Mouse (Mus musculus): Measurements from ENCODE around the gene Tlk2. TPM values are rescaled to one million over a fixed set of nuclear protein-coding genes. Genes with fewer than 3 reads are reported as not detected.

Tlk2 gene
- polyA plus RNA-seq (2017; shearing (Covaris generic)) = 24.1 TPM

GRCm38 (mm10) chr11:105178516-105178915 is at the start of gene Tlk2:
Gene Tlk2, plus strand, starts transcription at chr11:105178807.

DNA sequence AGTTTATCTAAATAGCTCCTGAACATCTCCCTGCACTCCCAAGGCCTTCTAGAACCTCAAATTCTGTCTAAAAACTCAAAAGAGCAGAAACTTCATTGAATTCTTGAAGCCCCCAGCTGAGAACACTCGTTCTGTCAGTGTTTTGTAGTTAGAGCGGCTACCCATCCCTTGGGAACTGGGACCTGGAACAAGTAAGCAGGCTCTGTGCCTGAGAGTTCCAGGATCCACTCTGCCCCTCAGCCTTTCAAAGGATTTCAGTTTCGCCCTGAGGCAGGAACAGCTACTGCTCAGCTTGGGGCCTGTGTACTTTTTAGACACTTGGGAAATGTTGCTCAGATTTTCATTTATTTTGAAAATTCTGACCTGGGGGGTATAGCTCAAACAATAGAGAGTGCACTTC is 32.0 kb upstream of the Tlk2 start, which contains the start of gene Gm10842:
Gene Gm10842, plus strand, starts transcription at position 301 of the 400 bp plus-strand sequence.

DNA sequence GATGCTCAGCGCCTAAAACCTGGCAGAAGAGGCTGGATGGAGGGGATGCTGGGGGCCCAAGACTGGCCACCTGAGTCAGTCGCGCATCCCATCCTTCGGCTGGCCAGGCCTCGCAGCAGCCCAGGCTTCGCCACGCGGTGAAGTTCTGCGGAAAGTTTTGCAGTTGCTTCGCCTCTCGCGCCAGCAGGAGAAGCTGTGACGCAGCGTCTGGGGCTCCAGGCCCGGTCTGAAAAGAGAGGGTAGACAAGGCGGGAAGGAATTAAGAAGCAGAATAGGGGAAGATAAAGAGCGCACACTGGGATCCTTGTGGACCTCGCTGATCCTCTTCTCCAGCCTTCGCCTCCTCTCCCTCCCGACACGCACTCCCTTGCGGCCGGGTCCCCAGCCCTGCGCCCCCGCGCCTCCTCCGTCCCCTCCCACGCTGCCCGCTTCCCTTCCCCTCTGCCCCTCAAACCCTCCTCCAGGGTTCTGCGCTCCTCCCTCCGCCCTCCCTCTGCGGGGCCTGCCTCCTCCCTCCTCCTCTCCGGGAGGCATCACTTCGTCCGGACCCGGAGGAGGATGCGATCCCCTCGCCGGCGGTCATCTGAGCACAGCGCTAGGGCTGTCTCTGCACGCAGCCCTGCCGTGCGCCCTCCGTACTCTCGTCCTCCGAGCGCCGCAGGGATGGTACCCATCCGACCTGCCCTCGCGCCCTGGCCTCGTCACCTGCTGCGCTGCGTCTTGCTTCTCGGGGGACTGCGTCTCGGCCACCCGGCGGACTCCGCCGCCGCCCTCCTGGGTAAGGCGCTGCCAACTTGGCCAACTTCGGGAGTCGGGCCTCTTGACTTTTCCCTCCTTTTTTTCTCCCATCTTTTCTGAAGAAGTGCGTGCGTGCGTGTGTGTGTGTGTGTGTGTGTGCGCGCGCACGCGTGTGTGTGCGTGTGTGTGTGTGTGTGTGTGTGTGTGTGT is 113.8 kb downstream of the Tlk2 start, which contains the start of gene Mrc2:
Gene Mrc2, plus strand, starts transcription at position 520 of the 948 bp plus-strand sequence.

Other genes with a start within 250 kb of the Tlk2 start
- gene Efcab3, start 115.2 kb upstream of the Tlk2 start, polyA plus RNA-seq (2017; shearing (Covaris generic)) = 0.35 TPM
- 17.4 TPM for gene Mettl2, start 52.4 kb upstream of the Tlk2 start, polyA plus RNA-seq (2017; shearing (Covaris generic))
- gene Gm10842, start 31.9 kb upstream of the Tlk2 start, polyA plus RNA-seq (2017; shearing (Covaris generic)) = not detected
- gene Mrc2, start 113.8 kb downstream of the Tlk2 start, polyA plus RNA-seq (2017; shearing (Covaris generic)) = not detected